Mouse (Mus musculus) hindbrain, embryonic 16.5 days (tissue): ENCODE data around the gene AW011738. TPM values are rescaled to one million over a fixed set of nuclear protein-coding genes. Genes with fewer than 3 reads are reported as not detected.
A peak's percentile ranks its signal among the peaks of the same experiment; 100 is the strongest.

ENCODE experiments used
- ATAC-seq: fragments of 200-750 bp; cut with Nextera tagmentation; 2 replicates; pipeline ENCODE4 v1.8.0; 2017; ENCODE audit warnings: moderate TSS enrichment, moderate library complexity
- H3K27ac ChIP-seq: fragments of 300-500 bp; sonication (generic); 2 replicates; pipeline ENCODE4 v1.5.1; 2014; ENCODE audit warnings: low read depth, mild to moderate bottlenecking, control low read depth, low read length, moderate library complexity
- H3K27me3 ChIP-seq: fragments of 300-500 bp; sonication (generic); replicated peaks from 2 replicates; pipeline ENCODE4 v1.6.1; 2014; ENCODE audit warnings: low read length; ENCODE audit not compliant: control insufficient read depth, insufficient read depth
- H3K36me3 ChIP-seq: fragments of 300-500 bp; sonication (generic); 2 replicates; pipeline ENCODE4 v1.6.1; 2014; ENCODE audit warnings: mild to moderate bottlenecking, low read length, moderate library complexity, mixed read lengths; ENCODE audit not compliant: control insufficient read depth, insufficient read depth
- H3K4me1 ChIP-seq: fragments of 300-500 bp; sonication (generic); 2 replicates; pipeline ENCODE4 v1.6.1; 2014; ENCODE audit warnings: low read depth, low read length; ENCODE audit not compliant: control insufficient read depth, insufficient read depth
- H3K4me2 ChIP-seq: fragments of 300-500 bp; sonication (generic); 2 replicates; pipeline ENCODE4 v1.6.1; 2014; ENCODE audit warnings: mild to moderate bottlenecking, low read length, control low read depth, moderate library complexity
- H3K4me3 ChIP-seq: fragments of 300-500 bp; sonication (generic); 2 replicates; pipeline ENCODE4 v1.5.1; 2014; ENCODE audit warnings: mild to moderate bottlenecking, low read length, control low read depth, moderate library complexity
- H3K9ac ChIP-seq: fragments of 300-500 bp; sonication (generic); 2 replicates; pipeline ENCODE4 v1.6.1; 2014; ENCODE audit warnings: low read depth, mild to moderate bottlenecking, control low read depth, low read length, moderate library complexity
- H3K9me3 ChIP-seq: fragments of 300-500 bp; sonication (generic); 2 replicates; pipeline ENCODE4 v1.6.1; 2014; ENCODE audit warnings: mild to moderate bottlenecking, low read length, moderate library complexity; ENCODE audit not compliant: control insufficient read depth
- WGBS: fragments of 180-500 bp; shearing (Covaris S2); extraction: QIAGEN DNeasy Blood & Tissue Kit; methylation state at CpG from one replicate; pipeline ENCODE4 v1.1.7; 2014; 5-methylcytosine and 5-hydroxymethylcytosine counted together
- polyA plus RNA-seq: library from polyadenylated mRNA; unstranded; fragments of >200 nt; fragmentation: Nextera tagmentation; extraction: Ambion mirVana; gene quantifications from 2 replicates; pipeline ENCODE4 v1.2.1, GENCODE M21; 2015

The AW011738 gene
- polyA plus RNA-seq, 1 experiment from 2014 or later: 5.3 TPM

GRCm38 (mm10) chr4:156209963-156210635 is 7.0 kb downstream of the AW011738 start:
- Histone ChIP-seq H3K9ac (no peak overlapping the region), H3K27ac (no peak overlapping the region), H3K36me3 (no peaks in the 10 kb centered on the region), H3K4me2 (no peak overlapping the region), H3K4me1 (no peaks in the 10 kb centered on the region), H3K27me3 (no peaks in the 10 kb centered on the region), H3K9me3 (no peaks in the 10 kb centered on the region), H3K4me3 (no peak overlapping the region)
- ATAC-seq: no peak
- 78% methylated on average over 13 of the region's 13 CpGs for WGBS

- H3K27me3 ChIP-seq: no peaks in the 10 kb centered on the region
- no peaks in the 10 kb centered on the region for H3K4me1 ChIP-seq
- WGBS: 92% methylated on average over 13 of the region's 13 CpGs
- no peak overlapping the region for H3K27ac ChIP-seq
- no peak overlapping the region for H3K4me3 ChIP-seq
- H3K9ac ChIP-seq: no peak overlapping the region
- H3K36me3 ChIP-seq: no peaks in the 10 kb centered on the region
- ATAC-seq: no peak
- H3K4me2 ChIP-seq: no peak overlapping the region
- no peaks in the 10 kb centered on the region for H3K9me3 ChIP-seq
Observed at GRCm38 (mm10) chr4:156213134-156213533, 10.0 kb downstream of the AW011738 start.

GRCm38 (mm10) chr4:156215649-156216048 is 12.5 kb downstream of the AW011738 start, which contains the start of gene Perm1:
Gene Perm1, plus strand, starts transcription at chr4:156215868.
- Histone ChIP-seq H3K27ac (no peak within 1 kb of the TSS), H3K4me3 (no peak within 1 kb of the TSS), H3K27me3 (no peaks in the 10 kb centered on the region), H3K9ac (no peak within 1 kb of the TSS), H3K36me3 (no peaks in the 10 kb centered on the region), H3K4me2 (no peak within 1 kb of the TSS), H3K9me3 (no peaks in the 10 kb centered on the region), H3K4me1 (no peaks in the 10 kb centered on the region)
- 76% methylated on average over 4 of the region's 4 CpGs for WGBS
- ATAC-seq: no peak

- no peaks in the 10 kb centered on the region for H3K36me3 ChIP-seq
- no peaks in the 10 kb centered on the region for H3K9me3 ChIP-seq
- H3K4me3 ChIP-seq: no peak overlapping the region
- WGBS: 95% methylated on average over 2 of the region's 2 CpGs
- no peak overlapping the region for H3K27ac ChIP-seq
- H3K4me2 ChIP-seq: no peak overlapping the region
- no peaks in the 10 kb centered on the region for H3K4me1 ChIP-seq
- ATAC-seq: no peak
- H3K9ac ChIP-seq: no peak overlapping the region
- H3K27me3 ChIP-seq: no peaks in the 10 kb centered on the region
Observed at GRCm38 (mm10) chr4:156216196-156216595, 13.1 kb downstream of the AW011738 start.

GRCm38 (mm10) chr4:156217022-156217669 is 14.0 kb downstream of the AW011738 start:
- Histone ChIP-seq H3K4me1 (no peaks in the 10 kb centered on the region), H3K4me3 (no peak overlapping the region), H3K27ac (no peak overlapping the region), H3K9me3 (no peaks in the 10 kb centered on the region), H3K9ac (no peak overlapping the region), H3K4me2 (no peak overlapping the region), H3K27me3 (no peaks in the 10 kb centered on the region), H3K36me3 (no peaks in the 10 kb centered on the region)
- 81% methylated on average over 16 of the region's 16 CpGs for WGBS
- peak; percentile 41; the same call in 1 of the 2 replicates for ATAC-seq

- Histone ChIP-seq H3K9me3 (no peaks in the 10 kb centered on the region), H3K4me2 (no peak overlapping the region), H3K27ac (no peak overlapping the region), H3K36me3 (no peaks in the 10 kb centered on the region), H3K9ac (no peak overlapping the region), H3K4me3 (no peak overlapping the region), H3K27me3 (no peaks in the 10 kb centered on the region), H3K4me1 (no peaks in the 10 kb centered on the region)
- WGBS: 80% methylated on average over 15 of the region's 16 CpGs
- no peak for ATAC-seq
Observed at GRCm38 (mm10) chr4:156217838-156218237, 14.7 kb downstream of the AW011738 start.

- no peak for ATAC-seq
- Histone ChIP-seq H3K27me3 (no peaks in the 10 kb centered on the region), H3K9ac (no peak overlapping the region), H3K4me3 (no peak overlapping the region), H3K4me2 (no peak overlapping the region), H3K27ac (no peak overlapping the region), H3K9me3 (no peaks in the 10 kb centered on the region), H3K4me1 (no peaks in the 10 kb centered on the region), H3K36me3 (no peaks in the 10 kb centered on the region; the same call in 1 of the 2 replicates)
- WGBS: 92% methylated on average over 11 of the region's 11 CpGs
Observed at GRCm38 (mm10) chr4:156219936-156220335, 16.8 kb downstream of the AW011738 start.

- Histone ChIP-seq H3K4me3 (no peak overlapping the region), H3K4me2 (no peak overlapping the region), H3K27me3 (no peaks in the 10 kb centered on the region), H3K27ac (no peak overlapping the region), H3K4me1 (no peaks in the 10 kb centered on the region), H3K36me3 (peaks cover under 1% of the 10 kb centered on the region; the same call in 1 of the 2 replicates), H3K9me3 (no peaks in the 10 kb centered on the region), H3K9ac (no peak overlapping the region)
- 78% methylated on average over 2 of the region's 2 CpGs for WGBS
- ATAC-seq: no peak
Observed at GRCm38 (mm10) chr4:156224276-156224675, 21.2 kb downstream of the AW011738 start.

GRCm38 (mm10) chr4:156227752-156228392 is 24.8 kb downstream of the AW011738 start:
- peak overlapping the region; percentile 23; the same call in 1 of the 2 replicates for H3K9ac ChIP-seq
- H3K4me2 ChIP-seq: no peak overlapping the region

More at GRCm38 (mm10) chr4:156227752-156228392, 24.8 kb downstream of the AW011738 start:
- Histone ChIP-seq H3K9me3 (no peaks in the 10 kb centered on the region), H3K4me3 (no peak overlapping the region), H3K27me3 (no peaks in the 10 kb centered on the region), H3K36me3 (peaks cover 34% of the 10 kb centered on the region), H3K4me1 (no peaks in the 10 kb centered on the region; the same call in 1 of the 2 replicates), H3K27ac (no peak overlapping the region)
- peak; percentile 22; the same call in 1 of the 2 replicates for ATAC-seq
- 40% methylated on average over 18 of the region's 18 CpGs for WGBS
